Mouse (Mus musculus) c-Kit-positive CD71-positive TER-119-positive erythroid progenitor cells, embryonic 14.5 days (primary cell): ENCODE measurements around the gene Megf6.

ENCODE experiments used
- DNase-seq: peaks from one replicate; pipeline ENCODE4 v3.0.0-alpha.2; 2013; ENCODE audit warnings: low spot score

The Megf6 gene

GRCm38 (mm10) chr4:154170506-154171150 is at the start of gene Megf6:
TSS of gene Megf6 (plus strand) at chr4:154170730.
- no peak for DNase-seq

- DNase-seq, result peak; percentile 72
These were observed 48.7 kb upstream of the Megf6 start for GRCm38 (mm10) chr4:154121800-154122199.

GRCm38 (mm10) chr4:154122374-154122773 is 48.2 kb upstream of the Megf6 start:
- no peak for DNase-seq

GRCm38 (mm10) chr4:154123553-154123952 is 47.0 kb upstream of the Megf6 start:
- DNase-seq, result no peak

- DNase-seq, result no peak
These were observed 45.3 kb upstream of the Megf6 start for GRCm38 (mm10) chr4:154125202-154125601.

DNA sequence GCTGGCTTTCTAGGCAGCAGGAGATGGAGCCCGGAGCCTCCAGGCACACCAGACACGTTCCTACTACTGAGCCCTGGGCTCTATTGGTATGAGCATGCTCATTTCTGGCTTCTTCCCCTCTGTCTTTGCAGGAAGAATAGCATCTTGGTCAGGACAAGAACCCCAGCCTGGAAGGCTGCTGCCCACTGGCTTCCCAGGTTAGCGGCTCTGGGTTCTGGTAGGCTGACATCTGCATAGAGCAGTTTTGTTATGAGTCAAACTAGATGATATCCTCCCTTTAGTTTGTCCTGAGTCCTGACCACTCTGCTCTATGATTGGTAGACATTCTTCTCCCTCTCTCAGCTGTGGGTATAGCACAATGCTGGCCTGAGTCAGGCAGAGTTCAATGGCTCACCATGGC is 43.3 kb upstream of the Megf6 start:
- no peak for DNase-seq

GRCm38 (mm10) chr4:154129950-154130349 is 40.6 kb upstream of the Megf6 start:
- DNase-seq, result no peak

DNA sequence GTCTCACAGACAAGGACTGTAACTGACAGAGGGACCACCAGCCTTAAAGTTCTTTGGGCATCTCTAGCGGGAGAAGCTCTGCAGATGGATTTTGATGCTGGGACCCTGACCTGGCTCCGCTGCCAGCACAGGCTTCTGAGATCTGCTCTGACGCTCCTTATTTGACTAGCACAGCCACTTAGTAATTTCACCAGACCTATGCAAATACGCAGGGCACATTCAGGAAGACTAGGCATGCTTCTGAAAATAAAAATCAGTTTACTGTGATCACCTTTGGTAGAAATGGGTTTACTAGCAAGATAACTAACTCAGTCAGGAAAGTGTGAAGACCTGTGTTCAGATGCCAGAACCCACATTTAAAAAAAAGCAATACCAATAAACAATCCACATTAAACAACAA is 38.6 kb upstream of the Megf6 start:
- no peak for DNase-seq

DNA sequence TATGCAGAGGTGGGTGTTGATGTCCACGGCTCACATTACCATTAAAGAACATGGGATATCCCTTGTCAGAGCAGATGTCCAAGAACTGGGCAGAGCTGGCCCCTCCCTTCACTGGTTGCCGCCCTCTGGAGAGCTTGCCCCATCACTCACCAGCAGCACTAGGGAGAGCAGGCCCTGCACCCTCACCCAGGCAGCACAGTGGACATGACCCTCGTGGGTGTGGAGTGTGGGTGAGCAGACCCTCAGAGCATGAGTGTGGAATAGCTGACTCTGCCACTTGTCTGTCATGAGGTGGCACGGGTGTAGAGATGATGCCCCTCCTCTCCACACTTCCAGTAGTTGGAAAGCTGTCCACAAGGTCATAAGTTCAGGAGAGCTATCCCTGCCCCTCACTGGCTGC is 35.7 kb upstream of the Megf6 start:
- no peak for DNase-seq

DNA sequence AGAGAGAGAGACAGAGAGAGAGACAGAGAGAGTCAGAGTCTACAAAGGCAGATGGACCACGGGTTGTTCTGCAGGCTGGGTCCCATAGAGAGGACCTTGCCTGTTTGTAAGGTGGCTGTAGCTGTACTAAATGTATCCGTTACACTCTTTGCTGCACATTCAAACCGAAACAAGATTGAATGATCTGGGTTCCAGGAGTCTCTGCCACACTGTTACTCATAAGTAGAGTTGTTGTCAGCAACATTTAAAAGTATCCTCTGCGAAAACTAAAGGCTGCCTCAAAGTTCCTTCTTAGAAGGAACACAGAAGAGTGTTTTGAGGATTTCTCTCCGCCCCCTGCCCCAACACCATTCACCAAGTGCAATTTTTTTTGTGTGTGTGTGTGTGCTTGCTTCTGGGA is 33.4 kb upstream of the Megf6 start:
- DNase-seq, result no peak

GRCm38 (mm10) chr4:154139671-154140181 is 30.8 kb upstream of the Megf6 start:
- DNase-seq, result no peak

GRCm38 (mm10) chr4:154140182-154140212 is 30.5 kb upstream of the Megf6 start, which contains the start of gene Trp73:
TSS of gene Trp73 (minus strand) at chr4:154140208.
- DNase-seq, result no peak

- no peak for DNase-seq
These were observed 30.1 kb upstream of the Megf6 start for GRCm38 (mm10) chr4:154140213-154141008.

GRCm38 (mm10) chr4:154141009-154141867 is 29.3 kb upstream of the Megf6 start:
- no peak for DNase-seq

- DNase-seq, result peak; percentile 85
These were observed 28.1 kb upstream of the Megf6 start, which contains the start of gene Wrap73 for GRCm38 (mm10) chr4:154142211-154143040. TSS of gene Wrap73 (plus strand) at chr4:154142372.

GRCm38 (mm10) chr4:154144712-154145111 is 25.8 kb upstream of the Megf6 start:
- no peak for DNase-seq

DNA sequence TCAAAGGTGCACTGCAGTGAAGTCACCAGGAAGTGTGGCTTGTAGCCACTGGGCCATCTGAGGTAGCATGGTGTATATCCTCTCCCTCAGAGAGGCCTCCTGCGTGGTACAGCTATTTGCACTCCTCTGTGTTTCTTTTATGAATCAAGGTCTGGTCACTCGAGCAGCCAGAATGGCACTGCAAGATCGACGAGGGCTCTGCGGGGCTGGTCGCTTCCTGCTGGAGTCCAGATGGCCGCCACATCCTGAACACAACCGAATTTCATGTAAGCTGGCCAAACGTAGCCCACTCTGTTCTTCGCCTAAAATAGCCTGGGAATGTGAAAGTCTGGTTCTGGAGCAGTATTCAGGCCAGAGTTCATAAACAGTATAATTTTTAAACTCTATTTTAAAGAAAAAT is 24.2 kb upstream of the Megf6 start:
- DNase-seq, result no peak

DNA sequence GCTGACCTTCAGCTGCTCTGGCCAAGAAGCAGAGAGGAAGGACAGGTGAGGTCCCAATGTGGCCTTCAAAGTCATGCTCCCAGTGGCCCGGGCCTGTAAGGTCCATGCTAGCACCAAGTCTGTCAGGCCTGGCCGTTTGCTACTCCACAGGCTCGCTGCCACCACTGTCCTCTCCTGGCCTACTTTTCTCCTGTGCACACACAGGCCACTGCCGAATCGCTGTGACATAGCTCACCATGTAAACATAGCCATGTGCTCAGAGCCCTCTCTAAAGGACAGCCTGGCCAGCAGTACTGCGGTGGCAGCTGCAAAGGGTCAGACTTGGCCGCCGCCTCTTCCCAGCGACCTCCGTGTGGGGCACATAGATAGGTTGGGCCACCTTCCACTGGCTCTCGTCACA is 16.4 kb upstream of the Megf6 start:
- no peak for DNase-seq

DNA sequence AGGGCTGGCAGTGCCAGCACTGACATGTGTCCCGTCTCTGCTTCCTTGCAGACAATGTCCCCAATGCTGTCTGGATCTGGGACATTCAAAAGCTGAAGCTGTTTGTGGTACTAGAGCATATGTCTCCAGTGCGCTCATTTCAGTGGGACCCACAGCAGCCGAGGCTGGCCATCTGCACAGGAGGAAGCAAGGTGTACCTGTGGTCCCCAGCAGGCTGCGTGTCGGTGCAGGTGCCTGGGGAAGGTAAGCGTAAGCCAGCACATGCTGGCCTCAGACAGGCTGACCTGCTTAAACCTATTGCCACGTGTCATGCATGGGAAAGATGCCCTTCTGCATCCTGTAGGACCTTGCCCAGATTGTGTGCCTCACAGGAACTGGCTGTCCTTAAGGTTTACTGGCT is 14.5 kb upstream of the Megf6 start:
- DNase-seq, result no peak

DNA sequence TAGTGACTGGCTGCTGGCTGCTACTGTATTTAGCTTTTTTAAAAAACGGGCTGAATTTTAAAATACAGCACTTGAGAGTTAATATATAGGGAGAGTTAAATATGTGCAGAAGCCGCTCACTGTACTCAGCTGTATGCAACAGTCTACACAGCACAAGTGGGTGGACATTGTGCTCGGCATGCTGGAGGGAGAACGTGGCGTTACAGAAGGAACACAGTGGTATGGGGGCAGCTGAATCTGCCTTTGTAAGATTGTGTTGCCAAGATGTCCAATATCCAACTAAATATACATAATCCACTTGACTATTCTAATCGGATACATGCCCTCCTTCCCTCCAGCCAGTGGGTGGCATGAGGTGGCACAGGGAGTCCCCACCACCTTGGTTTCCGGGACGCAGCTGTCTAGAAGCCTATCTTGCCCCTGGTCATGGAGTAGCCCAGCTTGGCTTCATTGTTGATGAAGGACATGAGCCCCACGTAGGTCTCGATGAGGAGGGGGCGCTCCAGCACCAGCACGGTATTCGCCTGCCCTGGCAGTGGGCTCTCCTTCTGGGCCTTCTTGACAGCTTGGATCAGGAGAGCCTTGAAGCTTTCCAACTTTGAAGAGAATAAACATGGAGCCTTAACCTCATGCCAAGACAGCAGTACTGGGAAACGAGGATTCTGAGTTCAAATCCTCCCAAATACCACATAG is 12.4 kb upstream of the Megf6 start:
- no peak for DNase-seq

DNA sequence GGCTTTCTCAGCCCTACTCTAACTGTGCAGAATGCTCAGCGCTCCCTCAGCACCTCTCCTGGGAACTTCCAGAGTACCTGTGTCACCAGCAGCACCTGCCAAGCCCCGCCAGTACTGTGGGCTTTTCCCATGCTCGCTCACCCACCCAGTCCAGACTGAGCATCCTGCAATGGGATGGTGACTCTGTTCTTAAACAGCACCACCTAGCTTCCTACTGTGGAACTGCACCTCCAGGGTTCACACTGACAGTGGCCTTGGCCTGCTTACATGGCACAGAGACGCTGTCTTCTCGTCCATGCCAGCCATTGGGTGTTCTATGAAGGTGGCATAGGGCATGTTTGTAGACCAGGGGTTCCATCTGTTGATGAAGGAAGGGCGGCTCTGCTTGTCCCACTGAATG is 11.5 kb upstream of the Megf6 start:
- peak; percentile 91 for DNase-seq
